Mouse (Mus musculus) lung, embryonic 14.5 days (tissue): Measurements from ENCODE around the gene Tpra1. TPM values are rescaled to one million over a fixed set of nuclear protein-coding genes. Genes with fewer than 3 reads are reported as not detected.
A peak's percentile ranks its signal among the peaks of the same experiment; 100 is the strongest.

Experiments
- ATAC-seq: fragments of 200-750 bp; cut with Nextera tagmentation; 2 replicates; pipeline ENCODE4 v1.8.0; 2017; ENCODE audit warnings: mild to moderate bottlenecking, moderate TSS enrichment, moderate library complexity; ENCODE audit not compliant: insufficient read depth
- DNase-seq: peaks from one replicate; pipeline ENCODE4 v3.0.0-alpha.2; 2015
- H3K27ac ChIP-seq: fragments of 300-500 bp; sonication (generic); 2 replicates; pipeline ENCODE4 v1.5.1; 2014; ENCODE audit warnings: low read depth, mild to moderate bottlenecking, moderate library complexity
- H3K27me3 ChIP-seq: fragments of 300-500 bp; sonication (generic); 2 replicates; pipeline ENCODE4 v1.6.1; 2014; ENCODE audit warnings: low read length, control low read depth; ENCODE audit not compliant: insufficient read depth
- H3K36me3 ChIP-seq: fragments of 300-500 bp; sonication (generic); 2 replicates; pipeline ENCODE4 v1.6.1; 2014; ENCODE audit warnings: control low read depth; ENCODE audit not compliant: insufficient read depth
- H3K4me1 ChIP-seq: fragments of 300-500 bp; sonication (generic); 2 replicates; pipeline ENCODE4 v1.6.1; 2014; ENCODE audit warnings: antibody characterized with exemption, control low read depth; ENCODE audit not compliant: insufficient read depth
- H3K4me2 ChIP-seq: fragments of 300-500 bp; sonication (generic); 2 replicates; pipeline ENCODE4 v1.6.1; 2014; ENCODE audit warnings: mild to moderate bottlenecking
- H3K4me3 ChIP-seq: fragments of 300-500 bp; sonication (generic); 2 replicates; pipeline ENCODE4 v1.5.1; 2014; ENCODE audit warnings: low read depth, low read length
- H3K9ac ChIP-seq: fragments of 300-500 bp; sonication (generic); 2 replicates; pipeline ENCODE4 v1.6.1; 2014
- H3K9me3 ChIP-seq: fragments of 300-500 bp; sonication (generic); 2 replicates; pipeline ENCODE4 v1.6.1; 2016; ENCODE audit warnings: low read depth, low read length, control low read depth
- CTCF ChIP-seq: IDR thresholded peaks from 2 replicates; pipeline ENCODE4 v1.5.1; 2016; ENCODE audit warnings: antibody characterized with exemption, low read depth
- WGBS: fragments of 180-500 bp; shearing (Covaris S2); extraction: QIAGEN DNeasy Blood & Tissue Kit; methylation state at CpG from one replicate; pipeline ENCODE4 v1.1.7; 2014; 5-methylcytosine and 5-hydroxymethylcytosine counted together
- polyA plus RNA-seq: library from polyadenylated mRNA; unstranded; fragments of >200 nt; fragmentation: Nextera tagmentation; extraction: Ambion mirVana; gene quantifications from 2 replicates; pipeline ENCODE4 v1.2.1, GENCODE M21; 2014

Gene Tpra1
- polyA plus RNA-seq, 1 experiment from 2014 or later: 53.6 TPM

DNA sequence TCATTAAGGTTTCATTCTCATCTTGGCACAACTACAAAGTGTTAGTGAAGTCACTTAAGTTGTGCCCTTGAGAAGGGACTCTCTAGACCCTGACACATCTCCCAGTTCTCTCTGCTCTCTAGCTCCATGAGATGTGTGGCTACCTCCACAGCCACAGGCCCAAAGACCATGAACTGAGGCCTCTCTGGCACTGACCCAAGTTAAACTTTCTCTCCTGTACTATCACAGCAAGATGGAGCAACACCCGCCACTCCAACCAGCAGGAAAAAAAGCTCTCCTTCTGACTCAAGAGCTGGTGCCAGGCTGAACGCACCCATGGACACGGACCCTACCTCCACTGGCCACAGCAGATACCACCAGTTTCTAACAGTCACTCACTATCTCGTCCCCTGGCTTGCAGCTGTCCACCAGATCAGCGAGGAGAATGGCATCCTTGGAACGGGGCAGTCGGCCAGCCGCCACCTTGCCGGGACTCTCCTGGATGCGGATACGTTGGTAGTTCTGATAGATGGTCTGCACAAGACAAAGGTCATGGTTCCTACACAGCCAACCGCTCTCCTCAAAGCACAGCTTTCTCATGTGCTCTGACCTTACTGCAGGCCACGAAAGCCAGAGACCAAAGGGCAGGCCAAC is 12.5 kb upstream of the Tpra1 start:
- Histone ChIP-seq H3K27me3 (no peaks in the 10 kb centered on the region), H3K4me3 (no peak overlapping the region), H3K9me3 (no peaks in the 10 kb centered on the region), H3K4me2 (no peak overlapping the region), H3K4me1 (no peaks in the 10 kb centered on the region), H3K27ac (no peak overlapping the region), H3K36me3 (peaks cover 98% of the 10 kb centered on the region), H3K9ac (no peak overlapping the region)
- no peak for TF ChIP-seq CTCF
- no peak for DNase-seq
- ATAC-seq: no peak
- WGBS: 80% methylated on average over 13 of the region's 13 CpGs

DNA sequence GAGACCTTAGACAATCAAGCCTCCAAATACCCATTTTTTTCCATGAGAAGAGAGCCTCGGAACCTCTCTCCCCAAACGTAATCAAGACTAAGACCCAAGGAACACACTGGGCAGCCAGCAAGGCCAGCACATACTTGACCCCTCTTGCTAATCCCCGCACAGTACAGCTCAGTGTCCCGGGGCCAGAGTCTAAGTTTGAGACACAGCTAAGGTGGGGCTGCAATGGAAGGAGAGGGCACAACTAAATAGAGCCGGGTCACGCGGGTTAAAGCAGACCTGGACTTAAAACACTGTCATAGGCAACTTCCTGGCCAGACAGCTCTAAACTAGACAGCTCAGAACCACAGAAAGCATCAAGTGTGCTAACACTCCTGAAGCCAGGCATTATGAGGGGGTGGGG is 11.2 kb upstream of the Tpra1 start:
- H3K9me3 ChIP-seq: no peaks in the 10 kb centered on the region
- 92% methylated on average over 7 of the region's 7 CpGs for WGBS
- H3K4me1 ChIP-seq: no peaks in the 10 kb centered on the region
- DNase-seq (no peak), ATAC-seq (no peak)
- H3K36me3 ChIP-seq: peaks cover 100% of the 10 kb centered on the region
- no peak for TF ChIP-seq CTCF
- no peaks in the 10 kb centered on the region for H3K27me3 ChIP-seq
- no peak overlapping the region for H3K27ac ChIP-seq
- no peak overlapping the region for H3K4me3 ChIP-seq
- no peak overlapping the region for H3K9ac ChIP-seq
- H3K4me2 ChIP-seq: no peak overlapping the region

DNA sequence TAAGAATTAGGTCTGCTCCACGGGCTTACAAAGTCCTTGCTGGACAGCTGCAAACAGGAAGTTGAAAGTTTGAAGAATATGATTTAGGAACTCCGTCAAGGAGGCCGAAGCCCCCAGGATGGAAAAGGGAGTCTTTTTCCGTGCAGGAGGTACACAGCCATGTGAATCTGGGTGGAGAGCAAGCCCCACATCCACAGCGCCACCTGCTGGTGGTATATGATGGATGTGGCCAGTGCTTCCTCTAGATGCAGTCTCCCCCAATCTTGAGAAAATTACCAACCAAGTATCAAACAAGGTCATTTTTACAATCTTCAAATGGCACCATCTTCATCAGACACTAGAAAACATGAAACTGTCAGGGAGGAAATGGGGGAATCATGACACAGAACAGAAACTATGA is 8.5 kb upstream of the Tpra1 start:
- Histone ChIP-seq H3K36me3 (peaks cover 87% of the 10 kb centered on the region), H3K27ac (no peak overlapping the region), H3K9ac (no peak overlapping the region), H3K27me3 (no peaks in the 10 kb centered on the region), H3K4me3 (no peak overlapping the region), H3K4me2 (no peak overlapping the region), H3K9me3 (no peaks in the 10 kb centered on the region), H3K4me1 (no peaks in the 10 kb centered on the region; the same call in 1 of the 2 replicates)
- ATAC-seq (no peak), DNase-seq (peak; percentile 78)
- TF ChIP-seq CTCF: peak; percentile 84
- WGBS: 54% methylated on average over 5 of the region's 5 CpGs

DNA sequence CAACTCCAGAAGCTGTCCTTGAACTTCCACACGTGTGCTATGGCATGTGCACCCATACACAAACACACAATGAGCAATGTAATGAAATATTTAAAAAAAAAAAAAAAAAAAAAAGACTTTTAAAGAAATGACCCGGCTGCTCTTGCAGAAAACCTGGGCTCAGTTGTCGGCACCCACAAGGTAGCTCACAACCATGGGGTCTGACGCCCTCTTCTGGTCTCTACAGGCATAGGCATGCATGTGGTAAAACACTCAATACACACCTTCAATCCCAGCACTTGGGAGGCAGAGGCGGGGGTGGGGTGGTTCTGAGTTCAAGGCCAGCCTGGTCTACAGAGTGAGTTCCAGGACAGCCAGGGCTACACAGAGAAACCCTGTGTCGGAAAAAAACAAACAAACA is 6.1 kb upstream of the Tpra1 start:
- WGBS: 74% methylated on average over 6 of the region's 6 CpGs

DNA sequence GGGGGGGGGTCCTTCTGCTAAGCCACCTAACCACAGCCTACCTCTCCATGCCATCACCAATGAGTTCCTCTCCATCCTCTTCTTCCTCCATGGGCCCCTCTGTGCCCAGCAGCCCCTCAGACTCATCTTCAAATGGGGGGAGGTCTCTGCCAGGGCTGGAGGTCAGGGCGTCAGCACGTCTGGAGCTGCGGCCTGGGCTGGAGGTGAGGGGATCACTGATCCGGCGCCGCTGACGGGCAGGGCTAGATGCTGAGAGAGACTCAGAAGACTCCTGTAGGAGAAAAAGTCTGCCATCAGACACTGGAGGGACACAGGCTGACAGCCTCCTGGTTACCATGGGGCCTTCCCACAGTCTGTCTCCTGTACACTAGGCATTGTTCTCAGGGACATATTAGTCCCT is 4.8 kb upstream of the Tpra1 start:
- TF ChIP-seq CTCF: no peak
- H3K9ac ChIP-seq: peak overlapping the region; percentile 84
- peak overlapping the region; percentile 66 for H3K4me2 ChIP-seq
- DNase-seq (no peak), ATAC-seq (no peak)
- H3K36me3 ChIP-seq: peaks cover 51% of the 10 kb centered on the region
- H3K27me3 ChIP-seq: no peaks in the 10 kb centered on the region
- 37% methylated on average over 7 of the region's 7 CpGs for WGBS
- H3K4me1 ChIP-seq: peaks cover 4% of the 10 kb centered on the region; the same call in 1 of the 2 replicates
- H3K4me3 ChIP-seq: peak overlapping the region; percentile 81
- H3K9me3 ChIP-seq: no peaks in the 10 kb centered on the region
- H3K27ac ChIP-seq: no peak overlapping the region

More for the DNA sequence above, 6.1 kb upstream of the Tpra1 start:
- Histone ChIP-seq H3K9ac (no peak overlapping the region), H3K9me3 (no peaks in the 10 kb centered on the region), H3K4me1 (peaks cover 1% of the 10 kb centered on the region; the same call in 1 of the 2 replicates), H3K27me3 (no peaks in the 10 kb centered on the region), H3K4me3 (0 out of 2 replicates have a peak overlapping the region, but pooled peaks have one; percentile 81), H3K36me3 (peaks cover 63% of the 10 kb centered on the region), H3K27ac (no peak overlapping the region), H3K4me2 (peak overlapping the region; percentile 66)
- ATAC-seq (no peak), DNase-seq (no peak)
- TF ChIP-seq CTCF: peak; percentile 22; the same call in 1 of the 2 replicates

DNA sequence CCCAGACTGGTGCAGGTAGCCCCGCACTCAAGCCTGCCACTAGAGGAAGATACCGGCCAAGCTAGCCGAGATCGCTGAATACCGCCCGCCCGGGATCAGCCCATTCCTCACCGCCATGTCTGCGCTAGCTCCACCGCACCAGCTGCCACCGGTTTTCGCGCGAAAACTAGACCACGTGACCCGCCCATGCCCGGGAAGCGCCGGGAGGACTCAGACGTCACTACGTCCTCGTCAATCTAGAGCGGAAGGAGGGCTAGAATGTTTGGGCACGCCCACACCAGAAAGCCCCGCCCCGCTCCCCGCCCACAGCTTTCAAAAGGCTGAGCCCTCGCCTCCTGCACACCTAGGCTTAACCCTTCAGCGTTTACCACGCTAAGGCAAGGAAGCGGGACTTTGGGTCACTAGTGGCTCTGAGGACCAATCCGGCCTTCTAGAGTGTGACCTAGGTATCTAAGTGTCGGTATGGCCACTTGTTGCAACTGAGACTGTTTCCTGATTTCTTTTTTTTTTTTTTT is 3.5 kb upstream of the Tpra1 start, which contains the start of gene Mcm2:
TSS of gene Mcm2 (minus strand) at position 247 of the 515 bp plus-strand sequence.
- Histone ChIP-seq H3K36me3 (peaks cover 37% of the 10 kb centered on the region), H3K4me1 (peaks cover 10% of the 10 kb centered on the region), H3K9me3 (no peaks in the 10 kb centered on the region), H3K9ac (peak within 1 kb of the TSS; percentile 84), H3K4me3 (peak within 1 kb of the TSS; percentile 81), H3K4me2 (peak within 1 kb of the TSS; percentile 66), H3K27me3 (no peaks in the 10 kb centered on the region), H3K27ac (peak within 1 kb of the TSS; percentile 84)
- DNase-seq (peak; percentile 99), ATAC-seq (peak; percentile 76)
- peak; percentile 18; the same call in 1 of the 2 replicates for TF ChIP-seq CTCF
- WGBS: under 1% methylated on average over 33 of the region's 33 CpGs

DNA sequence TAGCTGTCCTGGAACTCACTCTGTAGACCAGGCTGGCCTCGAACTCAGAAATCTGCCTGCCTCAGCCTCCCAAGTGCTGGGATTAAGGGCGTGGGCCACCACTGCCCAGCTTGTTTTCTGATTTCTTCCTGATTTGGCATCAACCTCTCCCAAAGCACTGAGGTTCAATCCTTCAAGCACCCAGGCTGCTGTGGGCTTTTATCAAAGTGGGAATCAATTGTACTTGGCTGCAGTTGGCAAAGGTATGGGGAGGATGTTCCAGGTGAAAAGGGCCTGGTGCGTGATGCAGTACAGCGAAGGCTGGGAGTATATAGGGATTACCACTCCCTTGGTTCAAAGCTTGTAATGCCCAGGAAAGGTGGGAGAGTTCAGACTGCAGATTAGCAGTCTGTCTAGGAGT is 3.0 kb upstream of the Tpra1 start:
- Histone ChIP-seq H3K4me1 (peaks cover 15% of the 10 kb centered on the region), H3K4me2 (peak overlapping the region; percentile 66), H3K27ac (0 out of 2 replicates have a peak overlapping the region, but pooled peaks have one; percentile 9), H3K9ac (no peak overlapping the region), H3K27me3 (no peaks in the 10 kb centered on the region), H3K9me3 (no peaks in the 10 kb centered on the region), H3K36me3 (peaks cover 32% of the 10 kb centered on the region), H3K4me3 (peak overlapping the region; percentile 81; the same call in 1 of the 2 replicates)
- no peak for TF ChIP-seq CTCF
- 50% methylated on average over 4 of the region's 4 CpGs for WGBS
- no peak for DNase-seq
- ATAC-seq: no peak
